Mouse (Mus musculus): Measurements from ENCODE around the gene Ceacam18.

- TF ChIP-seq CTCF (IDR thresholded peaks at IDR 0.05; ENCODE audit: borderline replicate concordance, insufficient read depth, low read depth, low read length): no peak
- no peak for TF ChIP-seq POLR2A (IDR thresholded peaks at IDR 0.05; ENCODE audit: borderline replicate concordance, insufficient read depth, low read length)
These were observed 27.4 kb upstream of the Ceacam18 start, which contains the start of gene Zfp819 for GRCm38 (mm10) chr7:43606896-43607742.

Measured in cerebellum, adult 2 months (tissue).